8 mouse cellular contexts compared by ENCODE assay signal in the genomic region with DNA sequence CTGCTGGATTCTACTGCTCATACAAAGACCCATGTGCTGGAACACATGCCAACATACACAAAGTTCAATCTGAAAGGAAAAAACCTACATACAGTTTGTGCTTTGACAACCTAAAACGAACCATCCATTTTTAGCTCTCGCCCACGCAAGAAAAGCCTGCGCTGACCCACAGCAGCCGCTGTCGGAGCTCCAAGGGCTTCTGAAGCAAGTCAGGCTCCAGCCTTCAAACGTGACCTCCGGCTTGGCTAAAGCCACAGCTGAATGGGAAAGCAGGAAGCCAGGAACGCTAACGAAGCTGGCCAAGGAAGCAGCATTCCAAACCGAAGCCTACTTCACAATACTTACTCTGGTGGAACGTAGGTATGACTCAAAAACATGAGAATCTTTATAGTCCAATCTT.
DNase-seq lines count a peak whose midpoint lies in the region; ATAC-seq lines count a peak whose summit lies in the region.

No protein-coding gene starts in this region.

- H3K9ac ChIP-seq in intestine, embryonic 15.5 days: no peak overlapping the region
- H3K9ac ChIP-seq in forebrain, embryonic 12.5 days: no peak overlapping the region
- H3K9ac ChIP-seq in forebrain, embryonic 15.5 days (replicated peaks): no peak overlapping the region

- no peaks in the 10 kb centered on the region for H3K9me3 ChIP-seq in heart, embryonic 10.5 days
- H3K9me3 ChIP-seq in intestine, embryonic 15.5 days: no peaks in the 10 kb centered on the region
- no peaks in the 10 kb centered on the region for H3K9me3 ChIP-seq in forebrain, embryonic 12.5 days
- no peaks in the 10 kb centered on the region for H3K9me3 ChIP-seq in forebrain, embryonic 15.5 days

- H3K4me2 ChIP-seq in intestine, embryonic 15.5 days (replicated peaks): no peak overlapping the region
- H3K4me2 ChIP-seq in forebrain, embryonic 12.5 days: no peak overlapping the region
- H3K4me2 ChIP-seq in forebrain, embryonic 15.5 days (replicated peaks): no peak overlapping the region

- no peak for ATAC-seq in intestine, embryonic 15.5 days
- no peak for ATAC-seq in forebrain, embryonic 12.5 days (ENCODE audit: low FRiP score)
- no peak for ATAC-seq in forebrain, embryonic 15.5 days (replicated peaks)

- 0 out of 2 replicates have a peak, but pooled peaks cover 2% of the 10 kb centered on the region for H3K36me3 ChIP-seq in heart, embryonic 10.5 days
- no peaks in the 10 kb centered on the region for H3K36me3 ChIP-seq in intestine, embryonic 15.5 days
- no peaks in the 10 kb centered on the region; the same call in 1 of the 2 replicates for H3K36me3 ChIP-seq in forebrain, embryonic 12.5 days (replicated peaks)
- no peaks in the 10 kb centered on the region for H3K36me3 ChIP-seq in forebrain, embryonic 15.5 days

- H3K27me3 ChIP-seq in heart, embryonic 10.5 days (ENCODE audit: insufficient read depth, poor library complexity, severe bottlenecking): no peaks in the 10 kb centered on the region
- no peaks in the 10 kb centered on the region for H3K27me3 ChIP-seq in intestine, embryonic 15.5 days (replicated peaks)
- no peaks in the 10 kb centered on the region for H3K27me3 ChIP-seq in forebrain, embryonic 12.5 days
- no peaks in the 10 kb centered on the region for H3K27me3 ChIP-seq in forebrain, embryonic 15.5 days

- peak overlapping the region; percentile 49; the same call in 1 of the 2 replicates for H3K27ac ChIP-seq in heart, embryonic 10.5 days
- H3K27ac ChIP-seq in intestine, embryonic 15.5 days: no peak overlapping the region
- no peak overlapping the region for H3K27ac ChIP-seq in forebrain, embryonic 12.5 days
- no peak overlapping the region for H3K27ac ChIP-seq in forebrain, embryonic 15.5 days (replicated peaks)

- H3K4me1 ChIP-seq in heart, embryonic 10.5 days: peaks cover 15% of the 10 kb centered on the region
- H3K4me1 ChIP-seq in intestine, embryonic 15.5 days (replicated peaks): no peaks in the 10 kb centered on the region
- 0 out of 2 replicates have a peak, but pooled peaks cover 7% of the 10 kb centered on the region for H3K4me1 ChIP-seq in forebrain, embryonic 12.5 days
- H3K4me1 ChIP-seq in forebrain, embryonic 15.5 days: peaks cover 17% of the 10 kb centered on the region

- WGBS in heart, embryonic 10.5 days: 67% methylated on average over 12 of the region's 12 CpGs
- WGBS in intestine, embryonic 15.5 days: 66% methylated on average over 12 of the region's 12 CpGs
- WGBS in forebrain, embryonic 12.5 days: 64% methylated on average over 12 of the region's 12 CpGs
- 60% methylated on average over 12 of the region's 12 CpGs for WGBS in forebrain, embryonic 15.5 days

- H3K4me3 ChIP-seq in heart, embryonic 10.5 days: no peak overlapping the region
- no peak overlapping the region for H3K4me3 ChIP-seq in intestine, embryonic 15.5 days (replicated peaks)
- H3K4me3 ChIP-seq in forebrain, embryonic 12.5 days (replicated peaks): no peak overlapping the region
- H3K4me3 ChIP-seq in forebrain, embryonic 15.5 days: no peak overlapping the region

- DNase-seq in adrenal gland, adult 18-20 months (ENCODE audit: low spot score in 2 of 2): peak; percentile 36 to 41
- DNase-seq in brain, adult 2 months (ENCODE audit: low read depth, low spot score): peak; percentile 73
- no peak for DNase-seq in heart, embryonic 10.5 days (ENCODE audit: low spot score)
- DNase-seq in kidney, postnatal 25 days: peak; percentile 59 to 75
- no peak for DNase-seq in right cerebral cortex, postnatal 4 days

Comparison
In these comparisons a context has a peak if more than half of its experiments do, and no peak if none do; other contexts are left out.
1. DNase-seq: peak in adrenal gland, adult 18-20 months (2 of 2), brain, adult 2 months (single experiment) and kidney, postnatal 25 days (2 of 2); none in heart, embryonic 10.5 days (single experiment) and right cerebral cortex, postnatal 4 days (single experiment).